Mouse (Mus musculus): ENCODE results near the gene Tbc1d5. TPM values are rescaled to one million over a fixed set of nuclear protein-coding genes. Genes with fewer than 3 reads are reported as not detected.

Tbc1d5 gene
- total RNA-seq (2021) = 10 to 100 TPM; 24.8 to 28.1 TPM
- long read RNA-seq, experiment 1, full-length matches to known transcripts = 4 of 9 reads
- long read RNA-seq, experiment 1, partial matches to known transcripts = 4 of 9 reads
- long read RNA-seq, experiment 1, other reads (novel, unspliced or antisense) = 1 of 9 reads
- long read RNA-seq, experiment 2, full-length matches to known transcripts = 1 of 7 reads
- long read RNA-seq, experiment 2, partial matches to known transcripts = 1 of 7 reads
- long read RNA-seq, experiment 2, other reads (novel, unspliced or antisense) = 5 of 7 reads

DNA sequence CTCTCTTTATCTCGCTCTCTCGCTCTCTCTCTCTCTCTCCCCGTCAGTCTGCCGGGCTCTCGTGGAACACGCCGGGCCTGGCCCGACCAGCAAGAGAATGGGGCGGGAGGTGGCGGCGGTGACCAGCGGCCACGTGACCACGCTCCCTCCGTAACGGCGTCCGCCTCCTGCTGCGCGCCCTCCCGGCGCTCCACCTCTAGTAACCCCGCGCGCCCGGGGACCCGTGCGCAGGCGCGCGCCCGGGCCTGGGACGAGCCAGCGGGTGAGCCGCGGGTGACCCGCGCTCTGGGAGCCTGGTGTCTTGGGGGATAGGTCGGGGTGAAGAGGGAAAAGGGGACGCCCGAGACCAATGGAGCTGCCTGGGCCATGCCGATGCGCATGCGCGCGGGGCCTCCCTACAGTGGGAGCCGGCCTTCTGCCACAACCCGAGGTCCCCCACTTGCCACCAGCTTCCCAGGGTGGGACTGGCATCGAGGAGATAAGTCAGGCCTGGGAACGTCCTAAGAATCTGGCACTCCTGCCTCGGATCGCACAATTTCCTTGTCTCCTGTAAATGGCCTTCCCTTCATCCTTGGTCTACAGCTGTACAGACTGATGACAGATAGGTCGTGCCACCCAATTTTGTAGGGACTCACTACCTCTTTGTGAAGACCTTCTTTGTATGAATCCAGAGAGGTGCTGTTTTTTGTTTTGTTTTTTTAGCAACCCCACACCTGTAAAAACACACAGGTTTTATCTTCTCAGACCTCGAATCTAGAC is at the start of gene Tbc1d5:
Tbc1d5 (minus strand) TSS at position 158 of the 759 bp plus-strand sequence.
- DNase-seq (ENCODE audit: low spot score in 2 of 2) = peak; percentile 93 to 94

DNA sequence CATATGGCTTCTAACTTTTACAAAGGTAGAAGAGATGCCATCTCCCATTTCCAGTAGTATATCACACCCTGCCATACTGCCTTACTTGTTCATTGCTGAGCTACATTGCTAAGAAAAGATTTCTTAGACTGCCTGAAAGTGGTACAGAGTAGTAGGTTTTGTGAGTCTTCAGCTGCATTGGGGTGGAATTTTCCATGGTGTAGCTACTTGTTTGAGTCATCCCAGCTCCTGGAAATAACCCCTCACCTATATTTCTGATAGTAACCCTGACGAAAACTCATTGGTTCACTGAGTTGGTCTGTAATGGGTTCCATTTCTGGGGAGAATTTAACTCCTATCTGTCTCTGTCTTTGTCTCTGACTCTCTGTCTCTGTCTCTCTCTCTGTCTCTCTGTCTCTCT is 46.9 kb upstream of the Tbc1d5 start:
- no peak for DNase-seq (ENCODE audit: low spot score in 2 of 2)

DNA sequence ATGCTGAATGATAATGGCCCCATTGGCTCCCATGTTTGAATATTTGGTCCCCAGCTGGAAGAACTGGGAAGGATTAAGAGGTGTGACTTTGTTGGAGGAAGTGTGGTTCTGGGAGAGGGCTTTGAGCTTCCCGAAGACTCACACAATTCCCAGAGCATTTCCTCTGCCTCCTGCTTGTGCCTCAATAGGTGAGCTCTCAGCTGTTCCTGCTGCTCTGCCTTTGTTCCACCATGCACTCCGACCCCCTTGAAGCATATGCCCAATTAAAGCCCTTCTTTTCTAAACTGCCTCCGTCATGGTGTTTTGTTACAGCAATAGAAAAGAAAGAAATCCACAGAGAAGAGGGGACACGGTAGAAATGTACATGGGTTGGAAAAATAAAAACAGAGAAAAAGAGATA is 44.0 kb upstream of the Tbc1d5 start:
- no peak for DNase-seq (ENCODE audit: low spot score in 2 of 2)

- no peak for DNase-seq (ENCODE audit: low spot score in 2 of 2)
Measured at GRCm38 (mm10) chr17:51221075-51221474, 41.9 kb upstream of the Tbc1d5 start.

GRCm38 (mm10) chr17:51219897-51220296 is 40.7 kb upstream of the Tbc1d5 start:
- DNase-seq (ENCODE audit: low spot score in 2 of 2) = no peak

GRCm38 (mm10) chr17:51216426-51216825 is 37.3 kb upstream of the Tbc1d5 start:
- DNase-seq (ENCODE audit: low spot score in 2 of 2) = no peak

- no peak for DNase-seq (ENCODE audit: low spot score in 2 of 2)
Measured at GRCm38 (mm10) chr17:51209565-51209964, 30.4 kb upstream of the Tbc1d5 start.

DNA sequence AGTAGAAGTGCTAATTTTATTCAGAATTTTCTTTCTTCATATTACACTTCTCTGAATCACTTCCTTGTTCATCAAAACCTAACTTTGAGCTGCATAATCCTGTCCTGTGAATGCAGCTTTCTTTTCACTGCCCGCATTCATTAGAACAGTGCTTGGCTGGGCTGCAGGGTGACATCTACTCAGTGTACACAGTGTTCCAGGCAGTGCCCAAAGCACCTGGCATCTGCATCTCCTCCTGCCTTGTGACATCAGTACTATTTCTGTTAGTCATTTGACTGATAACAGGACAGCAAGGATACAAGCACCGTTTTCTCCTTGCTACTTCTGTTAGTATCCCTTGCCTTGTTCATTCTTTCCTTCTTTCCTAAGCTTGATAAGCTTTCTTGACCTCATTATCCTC is 25.5 kb upstream of the Tbc1d5 start:
- DNase-seq (ENCODE audit: low spot score in 2 of 2) = peak; percentile 36 to 38

DNA sequence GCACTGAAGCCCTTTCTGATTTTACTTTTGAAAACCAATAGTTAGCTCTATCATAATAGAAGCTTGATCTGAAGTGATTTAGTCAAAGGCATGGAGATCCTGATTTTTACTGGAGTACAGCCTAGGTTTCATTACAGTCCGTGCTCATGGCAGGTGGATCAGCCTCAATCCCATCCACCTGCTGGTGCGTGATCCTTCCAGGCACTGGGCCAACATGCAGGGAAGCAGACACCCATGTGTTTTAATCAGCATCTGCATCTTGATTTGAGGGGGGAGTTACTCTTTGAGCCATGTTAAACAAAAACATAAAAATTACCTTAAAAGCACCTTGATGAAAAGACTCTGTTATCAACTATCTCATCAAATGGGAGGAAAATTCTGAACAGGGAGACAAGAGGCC is 16.4 kb upstream of the Tbc1d5 start:
- no peak for DNase-seq (ENCODE audit: low spot score in 2 of 2)

GRCm38 (mm10) chr17:51194787-51195186 is 15.6 kb upstream of the Tbc1d5 start:
- DNase-seq (ENCODE audit: low spot score in 2 of 2) = no peak

GRCm38 (mm10) chr17:51191381-51191780 is 12.2 kb upstream of the Tbc1d5 start:
- no peak for DNase-seq (ENCODE audit: low spot score in 2 of 2)

GRCm38 (mm10) chr17:51182715-51183114 is 3.6 kb upstream of the Tbc1d5 start:
- DNase-seq (ENCODE audit: low spot score in 2 of 2) = peak; percentile 26 to 30

- peak; percentile 58 to 64 for DNase-seq (ENCODE audit: low spot score in 2 of 2)
Measured at GRCm38 (mm10) chr17:51178491-51179194, 509 bp downstream of the Tbc1d5 start.

GRCm38 (mm10) chr17:51177923-51178322 is 1.2 kb downstream of the Tbc1d5 start:
- DNase-seq (ENCODE audit: low spot score in 2 of 2) = no peak

- DNase-seq (ENCODE audit: low spot score in 2 of 2) = no peak
Measured at GRCm38 (mm10) chr17:51172332-51172731, 6.8 kb downstream of the Tbc1d5 start.

DNA sequence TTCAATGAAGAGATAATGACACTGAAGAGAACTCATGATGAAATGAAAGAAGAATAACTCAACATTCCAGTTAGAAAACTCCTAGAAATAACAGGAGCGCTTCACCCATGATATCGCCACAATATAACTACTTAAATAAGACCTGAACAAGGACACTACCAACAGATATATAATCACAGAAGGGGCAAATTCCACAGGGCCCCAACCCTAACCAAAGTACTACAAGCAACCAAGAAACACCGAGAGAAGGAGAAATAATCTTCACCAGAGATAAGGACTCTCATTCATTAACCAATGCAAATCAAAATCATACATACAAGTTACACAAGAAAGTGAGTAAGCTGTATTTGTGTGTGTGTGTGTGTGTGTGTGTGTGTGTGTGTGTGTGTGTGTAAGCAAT is 7.6 kb downstream of the Tbc1d5 start:
- DNase-seq (ENCODE audit: low spot score in 2 of 2) = no peak

DNA sequence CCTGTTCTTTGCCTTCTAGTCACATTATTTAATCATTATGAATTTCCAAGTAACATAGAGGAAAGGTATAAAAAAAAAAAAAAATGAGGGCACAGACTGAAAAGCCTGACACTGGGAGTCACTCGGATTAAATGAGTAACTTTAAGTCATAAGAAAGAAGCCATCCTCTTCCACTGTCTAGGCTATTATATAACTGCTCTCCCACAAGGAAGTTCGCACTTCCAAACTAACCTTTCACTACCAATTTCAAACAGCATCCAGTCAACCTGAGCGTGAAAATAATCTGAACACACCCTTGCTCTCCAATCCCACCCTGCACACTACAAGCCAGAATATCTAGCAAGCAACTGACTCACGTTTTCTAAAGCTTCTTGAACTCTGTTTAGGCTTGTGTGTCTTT is 9.2 kb downstream of the Tbc1d5 start:
- DNase-seq (ENCODE audit: low spot score in 2 of 2) = no peak

DNA sequence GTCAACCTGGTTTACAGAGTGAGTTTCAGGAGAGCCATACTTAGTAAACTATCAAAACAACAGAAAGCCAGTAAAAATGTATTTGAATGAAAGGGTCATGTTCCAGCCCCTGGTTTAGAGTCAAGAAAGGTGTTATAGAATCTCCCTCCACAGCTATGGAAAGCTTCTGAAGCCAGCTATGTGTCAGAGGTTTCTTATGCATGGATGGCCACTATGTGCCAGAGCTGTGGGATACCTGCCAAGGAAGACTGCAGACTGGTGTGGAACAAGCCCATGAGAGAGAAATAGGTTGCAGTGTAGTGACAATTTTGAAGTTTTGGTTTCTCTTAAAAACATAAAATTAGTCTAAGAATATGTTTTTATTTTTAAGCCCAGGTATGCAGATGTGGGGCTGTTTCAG is 16.8 kb downstream of the Tbc1d5 start:
- no peak for DNase-seq (ENCODE audit: low spot score in 2 of 2)

DNA sequence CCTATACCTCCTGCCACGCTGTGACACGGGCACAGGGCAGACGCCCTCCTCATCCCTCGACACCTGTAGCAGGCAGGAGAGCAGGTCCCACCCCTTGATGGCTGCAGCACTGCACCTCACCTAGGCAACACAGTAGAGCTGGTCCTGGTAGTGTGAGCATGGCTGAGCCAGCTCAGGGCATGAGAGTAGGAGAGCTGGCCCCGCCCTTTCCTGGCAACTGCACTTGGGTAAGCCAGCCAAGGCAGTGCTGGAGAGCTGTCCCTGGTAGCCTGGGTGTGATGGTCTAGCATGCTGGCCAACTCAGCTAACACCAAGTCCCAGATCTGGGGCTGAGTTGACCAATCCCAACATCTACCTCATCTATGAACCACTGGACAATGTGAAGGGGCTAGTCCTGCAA is 19.9 kb downstream of the Tbc1d5 start:
- DNase-seq (ENCODE audit: low spot score in 2 of 2) = no peak

- DNase-seq (ENCODE audit: low spot score in 2 of 2) = no peak
Measured at GRCm38 (mm10) chr17:51150999-51151398, 28.2 kb downstream of the Tbc1d5 start.

DNA sequence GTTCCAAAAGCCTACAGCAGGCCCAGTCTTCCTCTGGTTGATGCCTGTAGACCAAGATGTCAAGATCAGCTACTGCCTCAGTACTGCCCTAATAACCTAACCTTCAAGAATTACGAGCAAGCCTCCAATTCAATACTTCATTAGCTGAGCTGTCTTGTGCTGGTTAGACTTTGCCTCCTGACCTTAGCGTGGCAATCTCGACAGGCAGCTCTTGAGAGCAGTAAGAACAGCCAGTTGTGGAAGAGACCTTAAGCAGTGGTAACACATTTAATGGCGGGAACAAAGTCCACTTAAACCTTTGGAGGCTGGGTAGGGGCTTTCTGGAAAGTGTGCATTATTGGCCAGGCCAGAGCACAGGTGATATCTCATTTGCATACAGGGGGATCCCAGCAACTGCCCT is 34.2 kb downstream of the Tbc1d5 start:
- DNase-seq (ENCODE audit: low spot score in 2 of 2) = no peak

GRCm38 (mm10) chr17:51142095-51142494 is 37.1 kb downstream of the Tbc1d5 start:
- no peak for DNase-seq (ENCODE audit: low spot score in 2 of 2)
